Mouse (Mus musculus): ENCODE results near the gene Ahnak. TPM values are rescaled to one million over a fixed set of nuclear protein-coding genes. Genes with fewer than 3 reads are reported as not detected.

The Ahnak gene
- polyA plus RNA-seq, 1 experiment: 8.0 TPM

DNA sequence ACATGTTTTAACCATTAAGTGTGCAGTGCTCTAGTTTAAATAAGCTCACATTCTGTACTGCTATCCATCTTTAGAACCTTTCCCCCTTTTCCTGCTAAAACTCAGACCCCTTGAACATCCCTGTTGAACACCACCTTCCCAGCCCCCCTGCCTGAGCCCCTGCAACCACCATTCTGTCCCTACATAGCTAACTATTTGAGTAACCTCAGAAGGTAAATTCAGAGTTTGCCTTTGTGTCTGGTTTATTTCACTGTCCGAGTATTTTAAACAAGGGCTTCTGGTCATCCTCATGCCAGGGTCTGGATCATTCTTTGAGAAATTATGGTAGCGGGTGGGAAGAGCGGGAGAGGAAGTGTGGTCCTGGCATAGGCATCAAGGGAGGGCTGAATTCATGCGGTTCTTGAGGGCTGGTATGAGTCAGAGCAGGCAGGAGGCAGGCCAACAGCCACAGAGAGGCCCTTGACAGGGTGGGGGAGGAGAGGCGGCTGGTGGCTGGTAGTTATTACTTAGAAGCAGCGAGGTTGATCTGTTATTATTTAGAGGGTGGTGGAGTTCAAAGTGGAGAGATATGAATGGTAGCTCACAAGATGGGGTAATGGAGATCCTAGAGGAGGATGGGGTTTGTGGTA lies 63.8 kb downstream of the Ahnak start:
- H3K27me3 ChIP-seq (ENCODE audit: control insufficient read depth, insufficient read depth, low read length): no peaks in the 10 kb centered on the region
- no peaks in the 10 kb centered on the region for H3K36me3 ChIP-seq (ENCODE audit: control insufficient read depth, insufficient read depth, low read length)
- 26% methylated on average over 6 of the region's 6 CpGs for WGBS
- TF ChIP-seq CTCF (IDR thresholded peaks at IDR 0.05; ENCODE audit: extremely low read depth, insufficient read depth, insufficient read length, insufficient replicate concordance) (no peak), POLR2A (IDR thresholded peaks at IDR 0.05; ENCODE audit: low read depth, low read length) (no peak)
- peaks cover 8% of the 10 kb centered on the region; the same call in 1 of the 2 replicates for H3K4me1 ChIP-seq (ENCODE audit: control insufficient read depth, insufficient read depth, insufficient read length)
- peak in 1 of 2 experiments; percentile 16 for DNase-seq (ENCODE audit: low read depth in 1 of 2, low spot score in 2 of 2)
- no peak overlapping the region for H3K4me3 ChIP-seq (ENCODE audit: extremely low read depth, insufficient read depth, insufficient read length)
- H3K27ac ChIP-seq (ENCODE audit: insufficient read depth, low read length): no peak overlapping the region

DNA sequence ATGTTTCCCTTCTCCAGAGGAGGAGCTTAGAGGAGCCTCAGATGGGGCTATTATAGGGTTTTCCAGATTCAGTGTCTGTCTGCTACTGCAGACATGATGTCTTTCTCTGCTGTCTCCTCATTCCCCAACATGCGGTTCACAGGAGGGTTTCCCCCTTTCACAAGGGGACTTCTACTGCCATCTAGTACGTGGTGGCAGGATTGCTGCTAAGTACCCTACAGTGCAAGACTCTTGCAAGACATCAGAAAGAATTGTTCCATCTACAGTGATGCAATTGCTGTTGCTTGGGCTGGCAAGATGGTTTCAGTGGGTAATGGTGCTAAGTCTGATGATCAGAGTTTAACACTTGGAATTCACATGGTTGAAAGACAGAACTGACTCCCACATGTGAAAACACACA lies 66.1 kb downstream of the Ahnak start:
- TF ChIP-seq POLR2A (IDR thresholded peaks at IDR 0.05; ENCODE audit: low read depth, low read length) (no peak), CTCF (IDR thresholded peaks at IDR 0.05; ENCODE audit: extremely low read depth, insufficient read depth, insufficient read length, insufficient replicate concordance) (peak; percentile 50; the same call in 1 of the 2 replicates)
- WGBS: 7% methylated on average over 2 of the region's 2 CpGs
- H3K4me3 ChIP-seq (ENCODE audit: extremely low read depth, insufficient read depth, insufficient read length): no peak overlapping the region
- peaks cover 8% of the 10 kb centered on the region; the same call in 1 of the 2 replicates for H3K4me1 ChIP-seq (ENCODE audit: control insufficient read depth, insufficient read depth, insufficient read length)
- peak; percentile 54 to 60 for DNase-seq (ENCODE audit: low read depth in 1 of 2, low spot score in 2 of 2)
- no peaks in the 10 kb centered on the region for H3K27me3 ChIP-seq (ENCODE audit: control insufficient read depth, insufficient read depth, low read length)
- no peaks in the 10 kb centered on the region for H3K36me3 ChIP-seq (ENCODE audit: control insufficient read depth, insufficient read depth, low read length)
- H3K27ac ChIP-seq (ENCODE audit: insufficient read depth, low read length): no peak overlapping the region

DNA sequence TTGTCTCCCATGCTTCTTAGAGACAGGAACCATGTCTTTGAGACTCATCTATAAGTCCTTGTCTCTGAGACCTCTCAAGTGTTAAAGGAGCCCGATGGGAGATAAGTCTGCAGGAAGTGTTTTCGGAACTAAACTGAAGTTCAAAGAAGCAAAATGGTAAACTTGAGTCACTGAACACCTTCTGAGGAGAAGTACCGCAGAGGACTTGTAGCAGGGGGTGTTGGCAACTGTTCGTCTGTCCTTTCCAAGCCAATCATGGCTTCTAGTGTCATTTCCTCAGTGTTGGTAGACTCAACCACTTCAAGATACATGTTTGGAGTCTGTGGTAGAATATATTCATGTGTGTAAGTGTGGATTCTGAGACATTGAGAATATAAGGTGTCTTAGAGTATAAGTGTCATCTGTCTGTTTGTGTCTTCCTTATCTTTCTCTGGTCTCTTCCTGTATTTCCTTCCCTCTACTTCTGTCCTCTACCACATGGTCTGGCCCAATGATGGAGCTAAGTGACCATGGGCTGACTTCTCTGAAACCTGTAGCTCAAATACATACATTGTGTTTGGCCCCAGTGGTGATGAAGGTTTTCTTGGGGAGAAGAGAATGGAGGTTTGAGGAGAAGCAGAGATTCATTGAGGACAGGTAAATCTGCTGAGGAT lies 66.7 kb downstream of the Ahnak start:
- no peak for TF ChIP-seq CTCF (IDR thresholded peaks at IDR 0.05; ENCODE audit: extremely low read depth, insufficient read depth, insufficient read length, insufficient replicate concordance)
- TF ChIP-seq POLR2A (IDR thresholded peaks at IDR 0.05; ENCODE audit: low read depth, low read length): no peak
- Histone ChIP-seq H3K4me3 (ENCODE audit: extremely low read depth, insufficient read depth, insufficient read length) (no peak overlapping the region), H3K27ac (ENCODE audit: insufficient read depth, low read length) (no peak overlapping the region; the same call in 1 of the 2 replicates), H3K36me3 (ENCODE audit: control insufficient read depth, insufficient read depth, low read length) (no peaks in the 10 kb centered on the region), H3K4me1 (ENCODE audit: control insufficient read depth, insufficient read depth, insufficient read length) (peaks cover 8% of the 10 kb centered on the region; the same call in 1 of the 2 replicates), H3K27me3 (ENCODE audit: control insufficient read depth, insufficient read depth, low read length) (no peaks in the 10 kb centered on the region)
- WGBS: 68% methylated on average over 4 of the region's 4 CpGs
- peak in 1 of 2 experiments; percentile 50 for DNase-seq (ENCODE audit: low read depth in 1 of 2, low spot score in 2 of 2)

DNA sequence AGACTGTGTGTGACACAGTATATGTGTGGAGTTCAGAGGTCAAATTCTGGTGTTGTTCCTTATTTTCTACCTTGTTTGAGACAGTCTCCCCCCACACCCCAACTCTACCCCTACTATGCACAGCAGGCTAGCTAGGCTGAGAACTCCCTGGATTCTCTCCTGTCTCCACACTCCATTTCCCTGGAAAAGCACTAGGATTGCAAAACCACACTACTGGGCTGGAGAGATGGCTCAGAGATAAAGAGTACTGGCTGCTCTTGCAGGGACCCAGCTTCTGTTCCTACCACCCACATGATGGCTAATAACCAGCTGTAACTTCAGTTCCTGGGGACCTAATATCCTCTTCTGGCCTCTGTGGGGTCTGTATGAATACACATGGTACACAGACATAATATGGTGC lies 68.6 kb downstream of the Ahnak start:
- no peak for TF ChIP-seq POLR2A (IDR thresholded peaks at IDR 0.05; ENCODE audit: low read depth, low read length)
- no peak for TF ChIP-seq CTCF (IDR thresholded peaks at IDR 0.05; ENCODE audit: extremely low read depth, insufficient read depth, insufficient read length, insufficient replicate concordance)
- H3K27ac ChIP-seq (ENCODE audit: insufficient read depth, low read length): no peak overlapping the region
- no peaks in the 10 kb centered on the region for H3K36me3 ChIP-seq (ENCODE audit: control insufficient read depth, insufficient read depth, low read length)
- no peak overlapping the region for H3K4me3 ChIP-seq (ENCODE audit: extremely low read depth, insufficient read depth, insufficient read length)
- H3K27me3 ChIP-seq (ENCODE audit: control insufficient read depth, insufficient read depth, low read length): no peaks in the 10 kb centered on the region
- H3K4me1 ChIP-seq (ENCODE audit: control insufficient read depth, insufficient read depth, insufficient read length): peaks cover 8% of the 10 kb centered on the region; the same call in 1 of the 2 replicates
- DNase-seq (ENCODE audit: low read depth in 1 of 2, low spot score in 2 of 2): no peak

DNA sequence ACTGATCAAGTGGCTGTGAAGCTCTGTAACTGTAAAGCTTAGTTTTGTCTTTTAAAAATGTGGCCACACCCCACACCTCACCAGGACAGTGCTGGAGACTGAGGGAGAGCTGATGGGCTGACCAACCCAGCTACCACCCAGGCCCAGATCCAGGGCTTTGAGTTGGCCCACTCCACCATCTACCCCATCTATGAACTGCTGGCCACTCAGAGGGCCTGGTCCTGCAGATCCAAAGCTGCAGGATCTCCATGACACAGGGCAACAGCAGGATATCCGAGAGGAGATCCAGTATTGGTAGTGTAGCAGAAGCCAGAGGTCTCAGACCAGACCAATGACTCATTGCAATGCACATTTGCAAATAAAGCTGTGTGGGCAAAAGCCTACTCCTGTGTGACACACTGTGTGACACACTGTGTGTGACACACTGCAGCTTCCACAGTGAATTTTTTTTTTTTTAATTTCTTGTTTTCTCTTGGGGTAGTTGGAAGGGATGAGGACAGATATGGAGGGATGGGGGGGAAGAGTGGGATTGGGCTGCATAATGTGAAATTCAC lies 69.3 kb downstream of the Ahnak start:
- Histone ChIP-seq H3K4me1 (ENCODE audit: control insufficient read depth, insufficient read depth, insufficient read length) (peaks cover 2% of the 10 kb centered on the region; the same call in 1 of the 2 replicates), H3K27ac (ENCODE audit: insufficient read depth, low read length) (no peak overlapping the region)
- WGBS: 97% methylated on average over 1 of the region's 1 CpGs

DNA sequence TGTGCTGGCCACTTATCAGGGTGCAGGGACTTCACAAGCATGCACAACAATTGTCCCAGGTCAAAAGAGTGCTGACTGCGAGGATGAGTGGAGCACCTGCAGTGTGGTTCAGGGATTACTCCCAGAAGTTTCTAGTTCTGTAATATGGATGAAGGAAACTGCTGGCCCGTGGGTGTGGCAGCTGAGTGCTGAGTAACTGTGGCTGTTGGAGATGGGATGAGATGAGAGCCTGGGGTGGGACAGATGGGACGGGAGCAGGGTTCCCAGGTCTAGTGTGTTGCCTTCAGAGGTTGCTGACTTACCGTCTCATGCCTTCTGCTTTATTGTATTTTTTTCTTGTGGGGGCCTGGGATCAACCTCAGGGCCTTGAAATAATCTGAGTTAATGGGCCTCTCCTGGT lies 69.9 kb downstream of the Ahnak start:
- no peak overlapping the region for H3K27ac ChIP-seq (ENCODE audit: insufficient read depth, low read length)
- no peaks in the 10 kb centered on the region for H3K4me1 ChIP-seq (ENCODE audit: control insufficient read depth, insufficient read depth, insufficient read length)
- 79% methylated on average over 4 of the region's 4 CpGs for WGBS
- H3K27me3 ChIP-seq (ENCODE audit: control insufficient read depth, insufficient read depth, low read length): no peaks in the 10 kb centered on the region
- DNase-seq (ENCODE audit: low read depth in 1 of 2, low spot score in 2 of 2): no peak
- TF ChIP-seq POLR2A (IDR thresholded peaks at IDR 0.05; ENCODE audit: low read depth, low read length) (no peak), CTCF (IDR thresholded peaks at IDR 0.05; ENCODE audit: extremely low read depth, insufficient read depth, insufficient read length, insufficient replicate concordance) (no peak)
- H3K4me3 ChIP-seq (ENCODE audit: extremely low read depth, insufficient read depth, insufficient read length): no peak overlapping the region
- H3K36me3 ChIP-seq (ENCODE audit: control insufficient read depth, insufficient read depth, low read length): no peaks in the 10 kb centered on the region

More for the DNA sequence above, 69.3 kb downstream of the Ahnak start:
- Histone ChIP-seq H3K27me3 (ENCODE audit: control insufficient read depth, insufficient read depth, low read length) (no peaks in the 10 kb centered on the region), H3K36me3 (ENCODE audit: control insufficient read depth, insufficient read depth, low read length) (no peaks in the 10 kb centered on the region), H3K4me3 (ENCODE audit: extremely low read depth, insufficient read depth, insufficient read length) (no peak overlapping the region)
- TF ChIP-seq CTCF (IDR thresholded peaks at IDR 0.05; ENCODE audit: extremely low read depth, insufficient read depth, insufficient read length, insufficient replicate concordance) (no peak), POLR2A (IDR thresholded peaks at IDR 0.05; ENCODE audit: low read depth, low read length) (no peak)
- no peak for DNase-seq (ENCODE audit: low read depth in 1 of 2, low spot score in 2 of 2)
